Mouse (Mus musculus) layer of hippocampus, adult 2 months (tissue): ENCODE measurements around the gene Aspa. TPM values are rescaled to one million over a fixed set of nuclear protein-coding genes. Genes with fewer than 3 reads are reported as not detected.
"Not testable (repeated sequence)": the region's sequence is repeated elsewhere in the genome, so short reads cannot be mapped to it uniquely, and the experiment has no call there.

ENCODE experiments used
- DNase-seq, 2 experiments: peaks; one replicate each; pipeline ENCODE4 v3.0.0; 2022; ENCODE audit warnings: low spot score in 2 of 2
- H3K27ac ChIP-seq: fragments of 200-600 bp; 2 replicates; pipeline ENCODE4 v1.8.1; 2022
- H3K4me3 ChIP-seq: fragments of 200-600 bp; 2 replicates; pipeline ENCODE4 v1.8.1; 2022; ENCODE audit warnings: mild to moderate bottlenecking
- CTCF ChIP-seq: fragments of 200-600 bp; conservative IDR thresholded peaks from 2 replicates; pipeline ENCODE4 v1.8.1; 2022; ENCODE audit warnings: antibody characterized with exemption, mild to moderate bottlenecking, moderate library complexity
- long read RNA-seq, 2 experiments: library from polyadenylated mRNA; stranded (forward); transcript quantifications; one replicate each; pipeline ENCODE4 v2.0.0; 2021; ENCODE audit warnings: borderline mapping rate in 2 of 2
- total RNA-seq, 2 experiments: library from RNA; stranded (reverse); gene quantifications; 2 replicates each; pipeline ENCODE4 v1.2.3; 2021

Gene Aspa
- total RNA-seq = 10 to 100 TPM; 10.8 to 12.6 TPM
- long read RNA-seq, experiment 1, partial matches to known transcripts = 2 of 7 reads
- long read RNA-seq, experiment 1, other reads (novel, unspliced or antisense) = 3 of 7 reads
- long read RNA-seq, experiment 2, partial matches to known transcripts = 0 of 4 reads
- long read RNA-seq, experiment 2, other reads (novel, unspliced or antisense) = 3 of 4 reads

DNA sequence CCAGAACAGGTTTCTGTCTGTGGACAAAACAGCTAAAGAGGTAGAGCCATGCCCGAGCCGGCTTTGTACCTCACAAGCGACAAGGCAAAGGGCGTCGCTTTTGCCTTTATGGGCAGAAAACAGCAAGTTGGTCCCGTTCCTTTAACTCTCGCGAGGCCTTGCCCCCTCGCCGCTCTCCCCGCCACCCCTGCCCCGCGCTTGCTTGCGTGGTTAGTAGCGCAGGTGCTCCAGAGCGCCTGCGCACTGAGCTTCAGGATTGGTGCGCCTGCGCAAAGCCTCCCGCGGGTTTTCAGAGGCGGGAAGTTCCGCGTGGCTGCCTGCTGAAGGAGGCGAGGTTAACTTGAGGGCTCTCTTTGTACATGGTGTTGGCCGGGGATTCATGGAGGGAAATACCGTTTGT is at the start of gene Aspa, which contains the start of the genes Gm49340 and Spata22:
TSS of gene Aspa (minus strand) at position 155 of the 400 bp plus-strand sequence.
TSS of gene Gm49340 (plus strand) at position 300 of the 400 bp plus-strand sequence.
TSS of gene Spata22 (plus strand) at position 300 of the 400 bp plus-strand sequence.
- no peak for TF ChIP-seq CTCF
- DNase-seq = no peak
- Histone ChIP-seq H3K27ac (no peak within 1 kb of the TSS), H3K4me3 (no peak within 1 kb of the TSS)

DNA sequence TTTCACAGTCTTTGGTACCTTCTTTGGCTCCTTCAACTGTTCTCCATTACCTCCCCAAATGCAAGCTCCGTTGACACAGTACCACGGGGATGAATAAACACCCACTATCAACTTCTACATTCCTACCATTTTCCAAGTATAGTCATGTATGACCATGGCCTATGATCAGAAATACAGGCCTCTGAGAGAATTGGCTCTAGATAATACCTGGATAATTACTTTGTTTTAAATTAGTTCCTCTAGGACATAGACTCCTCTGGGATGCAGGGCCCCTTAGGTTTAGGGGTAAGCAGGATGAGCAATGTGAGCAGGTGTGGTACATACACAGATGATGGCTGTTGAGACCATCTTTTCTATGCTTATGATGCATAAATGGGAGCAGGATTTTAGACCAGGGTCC is 41.5 kb upstream of the Aspa start, which contains the start of gene Olfr376:
TSS of gene Olfr376 (plus strand) at position 301 of the 400 bp plus-strand sequence.
- no peak within 1 kb of the TSS for H3K27ac ChIP-seq
- no peak for DNase-seq
- no peak for TF ChIP-seq CTCF
- H3K4me3 ChIP-seq = no peak within 1 kb of the TSS

DNA sequence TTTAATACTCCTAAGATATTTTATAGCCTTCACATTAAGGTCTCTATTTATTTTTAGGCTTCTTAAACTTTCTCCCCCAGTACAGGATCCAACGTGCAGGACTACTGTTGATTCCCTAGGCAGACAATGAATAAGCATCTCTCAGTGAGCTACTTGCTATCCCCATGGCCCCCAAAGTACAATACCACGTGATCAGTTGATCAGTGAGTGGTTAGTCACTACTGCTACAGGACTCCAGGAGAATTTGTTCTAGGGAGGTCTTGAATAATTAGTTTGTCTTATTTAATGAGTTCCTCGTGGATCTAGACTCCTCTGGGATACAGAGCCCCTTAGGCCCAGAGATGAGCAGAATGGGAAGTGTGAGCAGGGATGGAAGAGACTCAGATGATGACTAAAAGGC is 21.1 kb upstream of the Aspa start, which contains the start of gene Olfr20:
TSS of gene Olfr20 (plus strand) at position 301 of the 400 bp plus-strand sequence.
- no peak for TF ChIP-seq CTCF
- Histone ChIP-seq H3K27ac (no peak within 1 kb of the TSS), H3K4me3 (no peak within 1 kb of the TSS)
- no peak for DNase-seq

DNA sequence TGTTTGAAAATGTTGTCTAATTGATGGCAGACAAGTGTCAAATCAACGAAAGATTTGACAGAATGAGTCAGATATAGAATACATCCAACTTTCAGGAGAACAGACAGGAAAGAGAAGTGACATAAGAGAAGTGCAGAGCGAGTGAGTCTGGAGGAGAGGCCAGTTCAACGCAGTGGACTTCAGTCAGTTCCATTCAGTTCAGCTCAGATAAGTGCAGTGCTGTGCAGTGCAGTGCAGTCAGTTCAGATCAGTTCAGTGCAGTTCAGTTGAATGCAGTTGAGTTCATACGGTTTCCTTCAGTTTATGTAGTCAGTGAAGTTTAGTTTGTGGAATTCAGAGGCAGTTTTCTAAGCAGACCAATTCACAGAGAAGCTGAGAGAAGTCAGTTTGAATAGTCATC is 7.5 kb upstream of the Aspa start:
- no peak for DNase-seq
- no peak overlapping the region for H3K27ac ChIP-seq
- H3K4me3 ChIP-seq = no peak overlapping the region
- no peak for TF ChIP-seq CTCF

DNA sequence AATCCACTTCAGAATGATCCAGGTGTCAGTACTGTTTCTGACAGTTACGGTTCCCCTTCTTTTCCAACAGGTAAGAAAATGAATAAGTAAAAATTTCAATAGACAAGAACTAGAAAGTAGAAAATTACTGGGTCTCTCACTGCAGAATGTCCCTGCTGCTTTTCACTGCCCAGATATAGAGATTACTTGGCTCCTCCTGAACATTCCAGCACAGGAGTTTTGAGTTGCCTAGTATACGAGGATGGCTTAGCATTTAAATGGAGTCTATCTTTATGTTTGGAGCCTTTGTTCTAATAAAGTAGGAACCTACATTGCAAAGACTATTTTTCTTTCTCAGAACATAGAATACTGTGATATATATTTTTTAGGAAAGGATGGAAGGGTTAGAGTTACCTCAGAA is 4.0 kb upstream of the Aspa start:
- no peak for TF ChIP-seq CTCF
- no peak for DNase-seq
- Histone ChIP-seq H3K4me3 (no peak overlapping the region), H3K27ac (no peak overlapping the region)

DNA sequence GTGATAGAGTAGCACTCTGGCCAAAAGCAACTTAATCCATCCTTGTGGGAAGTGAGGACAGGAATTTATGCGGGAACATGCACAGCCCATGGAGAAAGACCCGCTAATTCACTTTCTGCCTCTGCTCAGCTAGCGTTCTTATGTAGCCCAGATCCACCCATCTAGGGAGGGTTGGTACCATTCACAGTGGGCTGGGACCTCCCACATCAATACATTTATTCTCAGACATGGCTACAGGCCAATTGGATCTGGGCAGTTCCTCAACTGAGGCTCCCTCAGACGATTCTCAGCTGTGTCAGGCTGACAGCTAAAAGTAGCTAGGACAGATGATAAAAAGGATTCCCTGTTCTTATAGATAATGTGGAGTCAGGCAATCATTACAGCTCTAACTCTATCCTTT is 2.0 kb downstream of the Aspa start:
- H3K4me3 ChIP-seq = no peak overlapping the region
- TF ChIP-seq CTCF = no peak
- no peak overlapping the region for H3K27ac ChIP-seq
- DNase-seq = no peak

DNA sequence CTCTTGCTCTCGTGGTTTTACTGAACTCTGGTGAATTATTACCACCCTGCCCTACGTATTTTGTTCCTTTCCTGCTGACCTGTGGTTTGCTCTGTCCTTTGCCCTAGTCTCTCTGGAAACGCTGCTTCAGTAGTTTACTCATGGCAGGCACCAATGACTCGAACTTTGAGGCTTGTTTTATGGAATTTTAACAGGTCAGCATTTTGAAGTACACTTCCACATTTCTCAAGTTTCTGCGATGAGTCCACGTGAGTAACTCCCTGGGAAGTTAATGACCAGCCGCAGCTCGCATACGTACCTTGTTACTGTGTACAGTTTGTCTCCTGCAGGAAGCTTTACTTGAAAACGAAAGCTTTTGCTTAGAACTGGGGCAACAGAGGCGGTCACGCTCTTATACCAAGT is 2.9 kb downstream of the Aspa start:
- no peak for TF ChIP-seq CTCF

GRCm38 (mm10) chr11:73323906-73324830 is 5.2 kb downstream of the Aspa start:
- no peak for TF ChIP-seq CTCF
- Histone ChIP-seq H3K27ac (peak overlapping the region; percentile 69), H3K4me3 (peak overlapping the region; percentile 41)

More for the DNA sequence above, 2.9 kb downstream of the Aspa start:
- H3K27ac ChIP-seq = no peak overlapping the region; the same call in 1 of the 2 replicates
- no peak for DNase-seq
- no peak overlapping the region; the same call in 1 of the 2 replicates for H3K4me3 ChIP-seq

DNA sequence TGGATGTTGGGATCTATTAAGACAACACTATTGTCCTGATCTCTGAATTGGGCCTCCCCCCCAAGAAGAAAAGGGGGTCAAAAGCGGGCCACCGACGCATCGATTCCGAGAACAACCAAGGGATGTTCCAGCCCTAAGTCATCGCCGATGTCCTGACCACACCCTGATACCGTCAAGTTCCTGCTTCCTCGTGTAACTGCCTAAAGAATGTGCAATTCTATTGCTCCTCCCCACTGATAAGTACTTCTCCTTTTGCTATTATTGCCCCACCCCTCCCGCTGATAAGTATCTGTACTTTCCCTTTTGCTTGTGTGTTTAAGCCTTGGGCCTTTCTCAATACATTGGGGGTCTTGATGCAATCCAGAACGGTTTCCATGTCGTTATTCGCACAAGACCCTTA is 8.3 kb downstream of the Aspa start:
- not testable (repeated sequence) for H3K4me3 ChIP-seq, H3K27ac ChIP-seq, DNase-seq

More at GRCm38 (mm10) chr11:73323906-73324830, 5.2 kb downstream of the Aspa start:
- no peak for DNase-seq

DNA sequence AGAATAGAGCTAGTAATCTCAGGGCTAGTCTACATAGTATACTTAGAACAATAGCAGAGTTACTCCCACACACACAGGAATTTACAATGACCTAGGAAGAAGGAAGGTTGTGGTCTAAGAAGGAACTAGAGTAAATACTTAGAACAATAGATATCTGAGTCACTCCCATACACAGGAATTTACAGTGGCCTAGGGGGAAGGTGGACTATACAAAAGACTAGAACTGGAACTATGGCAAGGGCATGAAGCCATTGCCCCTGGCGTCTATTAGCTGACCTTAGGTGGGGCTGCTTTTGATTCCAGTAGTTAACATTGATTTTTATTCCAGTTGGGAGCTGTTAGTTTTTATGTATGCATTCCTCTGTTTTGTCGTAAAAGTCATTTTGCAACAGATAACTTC is 10.8 kb downstream of the Aspa start:
- H3K27ac ChIP-seq, H3K4me3 ChIP-seq: not testable (repeated sequence)

DNA sequence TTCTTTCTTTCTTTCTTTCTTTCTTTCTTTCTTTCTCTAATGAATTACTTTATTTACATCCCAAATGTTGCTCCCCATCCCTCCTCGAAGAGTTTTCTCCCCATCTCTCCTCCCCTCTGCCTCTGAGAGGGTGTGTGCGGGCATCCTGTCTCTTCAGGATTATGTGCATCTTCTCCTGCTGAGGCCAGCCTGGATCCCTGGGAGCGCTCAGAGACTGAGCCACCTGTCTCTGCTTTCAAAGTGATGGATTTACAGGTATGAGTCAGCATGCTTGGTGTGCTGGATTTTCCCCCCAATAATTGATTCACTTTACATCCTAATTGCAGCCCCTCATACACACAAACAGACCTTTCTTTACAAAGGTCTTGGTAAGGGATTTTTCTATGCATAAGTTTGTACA is 13.4 kb downstream of the Aspa start:
- no peak for TF ChIP-seq CTCF
- H3K4me3 ChIP-seq = no peak overlapping the region

More for the DNA sequence above, 10.8 kb downstream of the Aspa start:
- DNase-seq = not testable (repeated sequence)

DNA sequence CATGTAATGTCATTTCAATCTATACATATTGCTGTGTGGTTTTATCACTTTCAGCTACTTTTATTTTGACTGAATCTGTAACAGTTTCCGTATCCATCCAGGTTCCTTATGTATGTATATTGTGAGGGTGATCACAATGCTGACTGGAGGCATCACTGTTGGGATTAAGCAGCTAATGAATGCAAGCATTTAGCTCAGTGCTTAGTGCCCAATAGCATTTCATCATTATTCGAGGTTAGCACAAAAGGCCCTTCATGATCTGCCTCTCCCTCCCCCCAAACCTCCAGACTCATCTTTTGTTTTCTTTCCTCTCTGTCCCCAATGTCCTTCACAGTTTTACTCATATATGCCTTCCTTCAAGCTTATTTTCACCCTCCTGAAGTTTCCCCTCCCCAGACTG is 26.3 kb downstream of the Aspa start:
- no peak overlapping the region for H3K4me3 ChIP-seq
- H3K27ac ChIP-seq = peak overlapping the region; percentile 72
- DNase-seq = no peak
- TF ChIP-seq CTCF = no peak

More for the DNA sequence above, 13.4 kb downstream of the Aspa start:
- DNase-seq = no peak
- H3K27ac ChIP-seq = no peak overlapping the region

DNA sequence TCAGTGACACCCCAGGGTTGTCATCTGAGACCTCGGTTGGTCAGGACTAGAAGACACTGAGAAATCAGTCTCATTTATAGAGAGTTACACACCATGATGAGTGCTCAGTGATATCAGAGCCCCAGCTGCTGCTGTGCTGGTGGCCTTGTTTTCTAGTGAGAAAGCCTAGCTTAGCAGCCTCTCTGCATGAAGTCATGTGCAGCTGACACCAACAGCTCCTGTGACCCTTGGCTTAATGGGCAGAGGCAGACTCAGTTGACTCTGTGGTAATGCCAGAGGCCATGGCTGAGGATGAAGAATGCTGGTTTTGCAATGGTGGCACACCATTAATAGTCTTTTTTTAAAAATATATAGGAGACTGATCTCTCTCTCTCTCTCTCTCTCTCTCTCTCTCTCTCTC is 39.8 kb downstream of the Aspa start:
- H3K4me3 ChIP-seq = no peak overlapping the region
- no peak for DNase-seq
- TF ChIP-seq CTCF = no peak
- H3K27ac ChIP-seq = peak overlapping the region; percentile 39; the same call in 1 of the 2 replicates
